Mouse (Mus musculus) layer of hippocampus, adult 8-10 months (tissue): ENCODE measurements around the gene Tigd2. TPM values are rescaled to one million over a fixed set of nuclear protein-coding genes. Genes with fewer than 3 reads are reported as not detected.

ENCODE experiments used
- DNase-seq, 2 experiments: peaks; one replicate each; pipeline ENCODE4 v3.0.0; 2022; ENCODE audit warnings: low spot score in 2 of 2
- total RNA-seq, 4 experiments: library from RNA; stranded (reverse); gene quantifications; 2 replicates each; pipeline ENCODE4 v1.2.4; 2022

Tigd2 gene
- total RNA-seq, 4 experiments from 2014 or later = 14.1 to 17.9 (median 16.9) TPM

DNA sequence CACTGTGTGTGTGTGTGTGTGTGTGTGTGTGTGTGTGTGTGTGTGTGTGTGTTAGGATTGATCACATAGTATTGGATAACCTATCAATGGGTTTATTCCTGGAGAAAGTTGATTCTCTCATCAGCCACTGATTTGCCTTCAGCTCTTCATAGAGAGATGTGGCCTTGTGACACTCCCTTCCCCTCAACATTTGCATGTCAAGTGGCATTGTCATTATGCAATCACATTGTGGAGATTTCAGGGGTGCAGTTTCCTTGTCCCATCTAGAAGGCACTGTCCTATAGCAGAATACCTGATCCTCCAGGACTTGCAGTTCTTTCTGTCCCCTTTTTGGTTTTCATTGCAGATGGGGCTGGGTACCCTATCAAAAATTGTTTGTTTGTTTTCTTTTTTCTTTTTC is 41.9 kb downstream of the Tigd2 start:
- no peak for DNase-seq

DNA sequence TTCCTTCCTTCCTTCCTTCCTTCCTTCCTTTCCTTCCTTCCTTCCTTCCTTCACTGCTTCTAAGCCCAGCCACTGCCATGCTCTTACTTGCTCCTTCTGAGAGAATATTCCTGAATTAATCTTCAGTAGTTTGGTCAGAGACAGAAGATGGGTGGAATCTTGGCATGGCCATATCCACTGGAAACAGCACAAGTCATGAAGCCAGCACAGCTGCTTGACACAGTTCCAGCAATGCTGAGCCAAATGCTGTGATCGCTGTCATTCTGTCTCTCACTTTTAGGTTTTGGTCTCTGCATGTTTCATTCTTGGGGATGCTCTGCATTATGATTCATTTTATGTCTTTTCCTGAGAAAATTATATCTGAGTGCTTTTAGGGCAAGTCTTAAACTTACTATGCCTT is 47.2 kb downstream of the Tigd2 start:
- DNase-seq = no peak

Other genes starting within 250 kb of the Tigd2 start
- gene Fam13a, start 184.3 kb upstream of the Tigd2 start, total RNA-seq = 10 to 100 TPM; 18.9 to 20.1 (median 19.5) TPM
- gene Gprin3, start 217.4 kb downstream of the Tigd2 start, total RNA-seq = 10 to 100 TPM in 2 of 4 experiments, 1 to 10 TPM in 2; 8.4 to 10.6 (median 9.5) TPM